Mouse (Mus musculus): ENCODE measurements around the gene Sema3d. TPM values are rescaled to one million over a fixed set of nuclear protein-coding genes. Genes with fewer than 3 reads are reported as not detected.

The Sema3d gene
- polyA plus RNA-seq (2012; rRNA removed), result 1.5 and 2.4 TPM in 2 replicates

DNA sequence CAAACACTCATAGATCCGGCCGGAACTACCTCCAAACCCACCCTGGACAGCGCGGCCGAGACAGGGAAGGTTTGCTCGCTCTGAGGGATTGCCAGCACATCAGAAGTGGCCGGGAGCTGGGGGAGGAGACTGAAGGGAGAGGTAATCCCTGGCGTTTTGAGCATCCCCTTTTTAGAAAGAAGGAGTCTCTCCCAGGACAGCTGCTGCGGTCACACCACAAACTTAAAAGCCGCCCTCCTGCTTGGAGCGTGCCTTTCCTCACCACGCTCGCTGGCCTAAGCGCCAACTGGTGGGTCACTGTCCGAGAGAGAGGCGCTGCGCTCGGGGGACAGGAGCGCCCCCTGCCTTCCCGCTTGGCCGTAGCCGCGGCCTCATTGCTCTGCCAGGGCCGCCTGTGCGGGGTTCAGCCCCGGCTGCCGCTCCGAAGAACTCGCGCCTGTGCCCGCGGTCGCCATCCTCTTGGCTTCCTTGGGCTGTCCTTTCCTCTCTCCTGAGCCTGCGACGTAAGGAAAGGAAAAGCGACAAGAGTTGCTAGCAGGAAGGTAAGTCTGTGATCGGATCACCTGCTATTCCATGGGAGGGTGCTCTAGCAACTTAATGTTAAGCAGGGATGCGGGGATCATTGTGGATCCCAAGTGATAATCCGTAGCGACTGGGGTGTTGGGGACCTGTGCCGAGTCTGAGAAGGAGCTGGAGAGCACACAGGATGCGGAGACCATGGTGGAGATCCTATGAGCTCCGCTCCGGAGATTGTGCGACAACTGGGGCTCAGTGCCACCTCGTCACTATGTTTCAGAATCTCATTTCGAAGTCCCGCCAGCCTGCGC, at the start of gene Sema3d:
TSS of gene Sema3d (plus strand) at position 253 of the 827 bp plus-strand sequence.
- TF ChIP-seq POLR2A (IDR thresholded peaks at IDR 0.05; ENCODE audit: borderline replicate concordance, extremely low read depth, low read depth, low read length) (no peak), CTCF (IDR thresholded peaks at IDR 0.05; ENCODE audit: insufficient read depth, low read length) (peak; percentile 24; the same call in 1 of the 2 replicates)
- 1% methylated on average over 49 of the region's 49 CpGs for WGBS
- Histone ChIP-seq H3K4me1 (ENCODE audit: control insufficient read depth, insufficient read depth, low read length) (no peaks in the 10 kb centered on the region), H3K4me3 (replicated peaks; ENCODE audit: extremely low read depth, low read depth, low read length) (peak within 1 kb of the TSS; percentile 59)
- peak; percentile 50 for DNase-seq

DNA sequence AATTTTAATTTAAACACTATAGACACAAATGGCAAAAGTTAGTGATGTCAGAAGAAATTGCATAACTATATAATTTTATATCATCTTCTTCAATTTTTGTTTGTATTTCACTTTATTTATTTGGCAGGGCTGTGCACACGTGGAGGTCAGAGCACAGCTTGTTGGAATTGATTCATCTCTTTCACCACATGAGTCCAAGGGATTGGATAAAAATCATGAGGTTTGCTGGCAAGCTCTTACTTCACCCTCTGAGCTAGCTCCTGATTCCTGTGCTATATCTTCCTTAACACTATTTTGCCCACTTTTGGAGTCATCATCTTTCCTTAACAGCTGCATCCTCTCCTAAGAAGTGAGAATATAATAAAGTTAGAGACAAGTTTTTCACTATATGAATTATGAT, 5.9 kb upstream of the Sema3d start:
- 38% methylated on average over 1 of the region's 1 CpGs for WGBS
- H3K4me3 ChIP-seq (replicated peaks; ENCODE audit: extremely low read depth, low read depth, low read length), result no peak overlapping the region
- DNase-seq, result no peak
- TF ChIP-seq CTCF (IDR thresholded peaks at IDR 0.05; ENCODE audit: insufficient read depth, low read length), result no peak
- TF ChIP-seq POLR2A (IDR thresholded peaks at IDR 0.05; ENCODE audit: borderline replicate concordance, extremely low read depth, low read depth, low read length), result no peak
- no peaks in the 10 kb centered on the region for H3K4me1 ChIP-seq (ENCODE audit: control insufficient read depth, insufficient read depth, low read length)

DNA sequence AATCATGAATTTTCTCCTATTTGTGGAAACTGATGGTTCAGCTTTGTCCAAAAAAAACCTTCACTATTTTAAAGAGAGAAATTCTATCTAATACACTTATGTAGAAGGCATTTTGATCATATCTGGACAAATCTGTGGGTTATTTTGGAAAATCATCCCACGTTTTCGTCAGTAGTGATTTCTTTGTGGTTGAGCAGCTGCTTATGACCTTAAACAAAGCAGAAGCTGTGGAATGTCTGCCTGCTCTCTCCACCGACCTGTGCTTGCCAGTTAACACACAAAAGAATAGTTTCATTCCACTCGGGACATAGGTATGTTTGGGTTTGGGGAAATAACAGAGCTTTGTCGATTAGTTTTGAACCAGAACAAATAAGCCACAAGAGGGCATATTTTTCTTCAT, 4.3 kb upstream of the Sema3d start:
- WGBS, result 25% methylated on average over 5 of the region's 5 CpGs
- DNase-seq, result no peak
- TF ChIP-seq CTCF (IDR thresholded peaks at IDR 0.05; ENCODE audit: insufficient read depth, low read length) (no peak), POLR2A (IDR thresholded peaks at IDR 0.05; ENCODE audit: borderline replicate concordance, extremely low read depth, low read depth, low read length) (no peak)
- Histone ChIP-seq H3K4me3 (replicated peaks; ENCODE audit: extremely low read depth, low read depth, low read length) (no peak overlapping the region), H3K4me1 (ENCODE audit: control insufficient read depth, insufficient read depth, low read length) (no peaks in the 10 kb centered on the region)

- no peaks in the 10 kb centered on the region for H3K4me1 ChIP-seq (ENCODE audit: control insufficient read depth, insufficient read depth, low read length)
- no peak overlapping the region for H3K4me3 ChIP-seq (replicated peaks; ENCODE audit: extremely low read depth, low read depth, low read length)
- WGBS, result 87% methylated on average over 5 of the region's 5 CpGs
- no peak for DNase-seq
- TF ChIP-seq POLR2A (IDR thresholded peaks at IDR 0.05; ENCODE audit: borderline replicate concordance, extremely low read depth, low read depth, low read length) (no peak), CTCF (IDR thresholded peaks at IDR 0.05; ENCODE audit: insufficient read depth, low read length) (no peak)
Observed at GRCm38 (mm10) chr5:12382010-12382409, 1.2 kb upstream of the Sema3d start.

- TF ChIP-seq POLR2A (IDR thresholded peaks at IDR 0.05; ENCODE audit: borderline replicate concordance, extremely low read depth, low read depth, low read length) (no peak), CTCF (IDR thresholded peaks at IDR 0.05; ENCODE audit: insufficient read depth, low read length) (no peak)
- Histone ChIP-seq H3K4me1 (ENCODE audit: control insufficient read depth, insufficient read depth, low read length) (no peaks in the 10 kb centered on the region), H3K4me3 (replicated peaks; ENCODE audit: extremely low read depth, low read depth, low read length) (no peak overlapping the region)
- DNase-seq, result no peak
- 0% methylated on average over 10 of the region's 10 CpGs for WGBS
Observed at GRCm38 (mm10) chr5:12383960-12384285, 738 bp downstream of the Sema3d start.

DNA sequence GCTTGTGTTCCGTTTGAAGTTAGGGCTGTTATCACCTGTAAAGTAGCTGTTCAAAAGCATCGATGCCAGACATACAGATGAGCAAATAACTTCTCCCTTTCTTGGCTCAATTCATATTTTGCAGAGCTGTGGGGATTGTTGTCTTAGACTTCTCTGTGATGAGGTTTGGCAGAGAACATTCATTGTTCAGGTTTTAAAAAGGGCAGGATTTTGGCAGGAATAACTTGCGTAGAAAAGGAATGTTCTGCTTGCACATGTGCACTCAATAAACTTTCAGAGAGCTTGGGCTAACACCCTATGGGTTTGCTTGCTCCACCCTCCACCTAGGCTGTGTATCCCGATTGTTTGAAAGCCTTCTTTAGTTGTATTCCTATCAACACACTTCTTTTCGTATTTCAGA, 9.5 kb downstream of the Sema3d start:
- TF ChIP-seq CTCF (IDR thresholded peaks at IDR 0.05; ENCODE audit: insufficient read depth, low read length) (no peak), POLR2A (IDR thresholded peaks at IDR 0.05; ENCODE audit: borderline replicate concordance, extremely low read depth, low read depth, low read length) (no peak)
- WGBS, result 67% methylated on average over 5 of the region's 5 CpGs
- no peak for DNase-seq
- Histone ChIP-seq H3K4me3 (replicated peaks; ENCODE audit: extremely low read depth, low read depth, low read length) (no peak overlapping the region), H3K4me1 (ENCODE audit: control insufficient read depth, insufficient read depth, low read length) (no peaks in the 10 kb centered on the region)

GRCm38 (mm10) chr5:12399271-12399670, 16.1 kb downstream of the Sema3d start:
- TF ChIP-seq POLR2A (IDR thresholded peaks at IDR 0.05; ENCODE audit: borderline replicate concordance, extremely low read depth, low read depth, low read length), result no peak
- no peak for TF ChIP-seq CTCF (IDR thresholded peaks at IDR 0.05; ENCODE audit: insufficient read depth, low read length)
- WGBS, result 52% methylated on average over 2 of the region's 2 CpGs
- DNase-seq, result no peak
- Histone ChIP-seq H3K4me1 (ENCODE audit: control insufficient read depth, insufficient read depth, low read length) (no peaks in the 10 kb centered on the region), H3K4me3 (replicated peaks; ENCODE audit: extremely low read depth, low read depth, low read length) (no peak overlapping the region)

DNA sequence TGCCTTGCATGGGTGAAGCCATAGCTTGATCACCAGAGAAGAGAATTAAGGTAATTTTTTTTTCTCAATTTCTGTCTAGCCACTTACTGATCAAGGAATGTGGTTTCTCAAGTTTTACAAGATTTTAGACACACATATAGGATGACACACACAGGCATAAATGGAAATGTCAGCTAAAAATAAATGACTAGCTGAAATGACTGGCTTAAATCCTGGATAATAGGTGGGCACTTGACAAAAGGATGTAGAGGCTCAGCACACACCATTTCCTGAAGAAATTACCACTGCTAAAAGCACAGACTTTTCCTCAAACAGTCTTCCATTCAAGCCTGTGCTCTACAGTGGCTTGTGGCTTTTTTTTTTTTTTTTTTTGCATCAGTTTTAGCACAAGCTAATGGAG, 21.0 kb downstream of the Sema3d start:
- DNase-seq, result no peak
- H3K4me3 ChIP-seq (replicated peaks; ENCODE audit: extremely low read depth, low read depth, low read length), result no peak overlapping the region
- TF ChIP-seq POLR2A (IDR thresholded peaks at IDR 0.05; ENCODE audit: borderline replicate concordance, extremely low read depth, low read depth, low read length), result no peak
- no peak for TF ChIP-seq CTCF (IDR thresholded peaks at IDR 0.05; ENCODE audit: insufficient read depth, low read length)
- H3K4me1 ChIP-seq (ENCODE audit: control insufficient read depth, insufficient read depth, low read length), result no peaks in the 10 kb centered on the region

- 67% methylated on average over 3 of the region's 3 CpGs for WGBS
- H3K4me3 ChIP-seq (replicated peaks; ENCODE audit: extremely low read depth, low read depth, low read length), result no peak overlapping the region
- no peaks in the 10 kb centered on the region for H3K4me1 ChIP-seq (ENCODE audit: control insufficient read depth, insufficient read depth, low read length)
- DNase-seq, result no peak
- no peak for TF ChIP-seq CTCF (IDR thresholded peaks at IDR 0.05; ENCODE audit: insufficient read depth, low read length)
- TF ChIP-seq POLR2A (IDR thresholded peaks at IDR 0.05; ENCODE audit: borderline replicate concordance, extremely low read depth, low read depth, low read length), result no peak
Observed at GRCm38 (mm10) chr5:12412595-12412994, 29.4 kb downstream of the Sema3d start.

GRCm38 (mm10) chr5:12423264-12423663, 40.1 kb downstream of the Sema3d start:
- WGBS, result 56% methylated on average over 5 of the region's 5 CpGs
- Histone ChIP-seq H3K4me1 (ENCODE audit: control insufficient read depth, insufficient read depth, low read length) (no peaks in the 10 kb centered on the region), H3K4me3 (replicated peaks; ENCODE audit: extremely low read depth, low read depth, low read length) (no peak overlapping the region)
- DNase-seq, result no peak
- TF ChIP-seq POLR2A (IDR thresholded peaks at IDR 0.05; ENCODE audit: borderline replicate concordance, extremely low read depth, low read depth, low read length) (no peak), CTCF (IDR thresholded peaks at IDR 0.05; ENCODE audit: insufficient read depth, low read length) (no peak)

All from lung, adult 2 months (tissue).